Mouse (Mus musculus) cerebellum, adult 8-10 months (tissue): ENCODE results near the gene Uhrf2.
A peak's percentile ranks its signal among the peaks of the same experiment; 100 is the strongest.
"Not testable (repeated sequence)": the region's sequence is repeated elsewhere in the genome, so short reads cannot be mapped to it uniquely, and the experiment has no call there.

Source experiments
- DNase-seq: peaks from one replicate; pipeline ENCODE4 v3.0.0; 2022

Uhrf2 gene

DNA sequence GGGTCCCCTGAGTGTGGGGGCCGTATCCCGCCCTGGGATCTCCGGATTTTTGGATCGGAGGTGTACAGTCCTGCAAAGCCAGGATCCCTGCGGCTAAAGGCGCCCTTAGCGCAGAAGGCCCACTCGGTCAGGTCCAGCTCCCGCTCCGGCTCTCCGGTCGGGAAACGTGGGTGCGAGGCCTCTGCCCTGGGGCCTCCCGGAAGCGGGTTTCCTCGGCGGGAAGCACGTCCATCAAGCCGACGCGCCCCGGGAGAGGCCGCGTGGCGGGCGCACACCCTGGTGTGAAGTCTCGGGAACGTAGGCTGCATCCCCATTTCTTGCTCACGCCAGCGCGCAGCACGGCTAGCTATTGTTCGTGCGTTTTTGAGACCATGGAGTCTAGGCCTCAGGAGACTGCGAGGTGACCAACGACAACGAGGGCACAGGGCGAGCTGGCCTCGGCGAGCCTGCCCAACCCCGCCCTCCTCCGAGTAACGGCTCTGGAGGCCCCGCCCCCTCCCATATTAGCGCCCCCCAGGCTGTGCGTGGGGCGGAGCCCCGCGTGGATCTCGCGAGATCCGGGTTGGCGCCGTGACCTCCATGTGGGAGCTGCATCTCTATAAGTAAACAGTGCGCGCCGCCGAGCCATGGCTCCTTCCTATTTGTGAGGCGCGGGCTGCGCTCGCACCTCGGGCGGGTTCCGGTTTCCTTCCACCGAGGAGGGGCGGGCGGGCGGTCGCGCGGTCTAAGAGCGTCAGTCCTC lies at the start of gene Uhrf2:
Gene Uhrf2 (plus strand): TSS at position 620 of the 742 bp plus-strand sequence.
- peak; percentile 94 for DNase-seq

GRCm38 (mm10) chr19:29984208-29985005 lies 45.9 kb upstream of the Uhrf2 start:
- no peak for DNase-seq

GRCm38 (mm10) chr19:29986464-29987091 lies 43.7 kb upstream of the Uhrf2 start:
- no peak for DNase-seq

- DNase-seq, result no peak
Observed at GRCm38 (mm10) chr19:30000406-30001365, 29.6 kb upstream of the Uhrf2 start.

- DNase-seq, result no peak
Observed at GRCm38 (mm10) chr19:30001550-30001949, 28.8 kb upstream of the Uhrf2 start.

- no peak for DNase-seq
Observed at GRCm38 (mm10) chr19:30003621-30004020, 26.7 kb upstream of the Uhrf2 start, which contains the start of gene Trpd52l3. Gene Trpd52l3 (plus strand): TSS chr19:30003790.

DNA sequence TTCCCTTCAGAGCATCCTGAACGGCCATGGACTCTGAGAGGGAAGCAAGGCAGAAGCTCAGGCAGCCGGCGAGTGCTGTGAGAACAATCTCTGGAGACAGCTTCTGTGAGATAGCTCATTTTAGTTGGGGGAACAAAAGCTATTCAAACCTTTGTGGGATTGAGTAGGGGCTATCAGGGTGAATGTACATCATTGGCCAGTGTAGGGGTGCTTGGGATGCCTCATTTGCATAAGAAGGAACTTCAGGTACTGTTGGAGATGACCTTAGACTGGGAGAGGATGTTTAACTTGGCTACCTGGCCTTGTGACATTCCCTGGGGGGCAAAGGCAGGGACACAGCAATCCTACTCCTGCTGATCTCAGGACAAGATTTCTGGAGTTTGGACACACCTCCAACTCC lies 23.9 kb upstream of the Uhrf2 start:
- no peak for DNase-seq

GRCm38 (mm10) chr19:30010520-30011296 lies 19.6 kb upstream of the Uhrf2 start:
- no peak for DNase-seq

DNA sequence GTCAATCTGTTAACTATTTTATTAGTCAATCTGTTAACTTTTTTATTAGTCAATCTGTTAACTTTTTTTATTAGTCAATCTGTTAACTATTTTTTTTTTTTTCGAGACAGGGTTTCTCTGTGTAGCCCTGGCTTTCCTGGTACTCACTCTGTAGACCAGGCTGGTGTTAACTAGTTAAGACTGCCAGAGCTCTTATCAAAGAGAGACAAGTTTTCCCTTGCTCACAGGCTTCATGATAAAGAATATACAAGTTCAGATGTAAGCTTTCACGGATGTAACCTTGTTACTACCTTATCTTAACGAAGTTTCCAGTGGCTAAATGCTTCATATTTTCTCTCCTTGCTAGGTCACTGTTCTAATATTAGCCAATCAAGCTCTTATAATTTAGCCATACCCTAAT lies 16.0 kb upstream of the Uhrf2 start:
- DNase-seq, result no peak

DNA sequence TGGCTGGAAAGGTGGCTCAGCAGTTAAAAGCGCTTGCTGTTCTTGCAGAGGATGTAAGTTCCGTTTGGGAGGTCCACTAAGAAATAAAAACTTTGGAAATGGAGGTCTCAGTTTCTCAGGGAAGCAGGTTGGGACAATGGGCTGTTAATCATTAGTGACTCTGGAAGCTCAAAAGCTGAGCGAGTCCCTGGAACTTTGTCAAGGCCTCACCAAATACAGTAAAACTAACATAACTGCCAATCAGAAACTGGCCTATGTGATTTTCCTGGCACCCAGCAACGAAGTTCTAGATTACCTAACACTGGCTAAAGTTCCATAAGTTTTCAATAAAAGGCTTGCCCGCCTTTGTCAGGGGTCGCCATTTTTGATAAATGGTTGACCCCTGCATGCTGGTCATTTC lies 14.2 kb upstream of the Uhrf2 start:
- DNase-seq, result no peak

- not testable (repeated sequence) for DNase-seq
Observed at GRCm38 (mm10) chr19:30023419-30023818, 6.9 kb upstream of the Uhrf2 start.

DNA sequence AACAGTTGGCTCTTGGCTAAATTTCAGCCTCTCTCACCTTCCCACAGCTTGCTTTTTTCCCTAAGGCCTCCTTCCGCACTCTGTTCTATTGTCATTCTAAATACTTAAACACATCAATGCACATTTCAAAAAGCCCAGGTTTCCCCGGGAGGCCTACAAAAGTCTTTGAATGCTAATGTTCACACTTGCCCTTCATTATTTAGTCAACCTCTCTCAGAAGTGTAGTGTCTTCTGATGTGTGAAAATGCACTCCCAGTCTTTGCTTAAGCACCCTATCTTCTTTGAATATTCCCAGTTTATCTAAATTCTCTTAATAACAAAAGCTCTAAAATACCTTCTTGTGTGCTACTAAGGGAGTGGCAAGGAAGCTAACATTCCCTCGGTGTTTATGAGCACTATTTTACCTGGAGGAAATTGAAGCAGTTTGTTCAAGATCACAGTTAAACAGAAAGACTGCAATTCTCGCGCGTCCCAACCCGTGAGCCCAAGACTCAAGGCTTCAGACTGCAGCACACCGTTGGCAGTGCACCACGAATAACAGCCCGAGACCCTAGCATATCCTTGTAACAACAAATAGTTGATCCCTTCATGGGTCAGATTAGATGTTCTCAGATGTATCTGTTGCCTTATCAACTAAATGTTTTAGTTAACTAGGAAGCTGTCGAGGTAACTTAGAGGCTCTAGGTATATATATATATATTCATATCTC lies 1.2 kb upstream of the Uhrf2 start:
- DNase-seq, result no peak

GRCm38 (mm10) chr19:30030636-30031467 lies 539 bp downstream of the Uhrf2 start:
- DNase-seq, result peak; percentile 13

- DNase-seq, result no peak
Observed at GRCm38 (mm10) chr19:30031468-30031931, 1.2 kb downstream of the Uhrf2 start.

- DNase-seq, result no peak
Observed at GRCm38 (mm10) chr19:30032206-30032605, 1.9 kb downstream of the Uhrf2 start.

DNA sequence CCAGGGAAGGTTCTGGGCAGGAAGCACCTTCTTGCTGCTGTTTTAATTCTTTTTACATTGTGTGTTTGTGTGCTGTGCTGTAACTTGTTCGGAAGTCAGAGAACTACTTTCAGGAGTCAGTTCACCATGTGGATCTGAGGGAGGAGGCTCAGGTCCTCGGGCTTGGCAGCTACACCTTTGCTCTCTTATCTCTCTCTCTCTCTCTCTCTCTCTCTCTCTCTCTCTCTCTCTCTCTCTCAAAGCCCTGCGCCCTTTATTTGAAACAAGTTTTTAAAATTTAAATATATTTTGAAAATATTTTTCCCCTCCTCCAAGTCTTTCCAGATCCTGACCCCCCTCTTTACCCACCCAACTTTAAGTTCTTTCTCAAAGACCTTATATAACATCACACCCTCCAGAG lies 5.0 kb downstream of the Uhrf2 start:
- DNase-seq, result no peak

GRCm38 (mm10) chr19:30043691-30044090 lies 13.4 kb downstream of the Uhrf2 start:
- no peak for DNase-seq

DNA sequence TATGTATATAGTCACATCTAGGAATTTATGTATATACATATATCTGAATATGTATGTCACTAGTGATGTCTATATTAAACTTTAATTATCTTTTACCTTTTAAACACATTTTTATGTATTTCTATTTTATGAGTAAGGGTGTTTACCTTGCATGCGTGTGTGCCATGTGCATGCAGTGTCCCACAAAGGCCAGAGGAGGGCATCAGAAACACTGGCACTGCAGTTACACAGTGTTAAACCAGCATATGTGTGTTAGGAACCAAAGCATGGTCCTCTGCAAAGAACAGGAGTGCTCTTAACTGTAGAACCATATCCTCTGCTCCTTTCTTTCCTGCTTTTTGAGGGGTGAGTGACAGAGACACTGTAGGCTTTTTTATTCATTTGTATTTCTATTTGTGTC lies 14.3 kb downstream of the Uhrf2 start:
- no peak for DNase-seq

DNA sequence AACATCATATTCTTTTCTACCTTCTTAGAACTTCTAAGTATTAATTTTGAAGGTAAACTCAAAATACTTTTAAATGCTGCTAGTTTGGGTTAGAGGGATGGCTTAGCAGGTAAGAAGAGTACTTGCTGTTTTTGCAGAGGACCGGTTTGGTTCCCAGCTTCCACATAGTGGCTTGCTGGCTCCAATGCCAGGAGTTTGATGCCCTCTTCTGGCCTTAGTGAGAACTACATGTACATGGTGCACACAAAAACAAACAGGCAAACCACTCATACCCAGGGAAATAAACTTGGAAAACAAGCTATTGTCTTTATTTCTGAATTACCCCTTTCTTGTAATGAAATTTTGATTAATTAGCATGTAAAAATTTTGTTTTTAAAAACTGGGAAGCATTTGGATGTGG lies 15.5 kb downstream of the Uhrf2 start:
- DNase-seq, result no peak

DNA sequence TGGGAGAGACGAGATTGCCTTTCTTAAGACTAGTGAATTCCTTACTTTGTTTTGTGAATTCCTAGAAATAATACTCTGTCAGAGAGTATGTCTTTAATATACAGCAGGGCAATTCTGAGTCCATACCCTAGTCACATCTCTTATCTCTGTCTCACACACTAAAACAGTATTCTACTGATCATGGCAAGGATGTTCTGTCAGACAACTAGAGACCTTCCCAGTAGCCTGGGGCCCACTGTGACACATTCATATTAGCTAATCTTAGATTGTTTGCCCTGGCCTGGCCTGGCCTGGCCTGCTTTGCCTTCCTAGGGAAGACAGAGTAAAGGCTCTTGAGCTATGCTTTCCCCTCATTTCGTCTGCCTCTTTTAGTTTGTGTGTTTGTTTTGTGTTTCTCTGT lies 20.3 kb downstream of the Uhrf2 start:
- no peak for DNase-seq
